Mouse (Mus musculus) cerebellum, adult 2 months (tissue): ENCODE measurements around the gene Eogt. TPM values are rescaled to one million over a fixed set of nuclear protein-coding genes. Genes with fewer than 3 reads are reported as not detected.

ENCODE experiments used
- DNase-seq, 2 experiments: peaks; one replicate each; pipeline ENCODE4 v3.0.0; 2021
- H3K27ac ChIP-seq: fragments of 200-500 bp; 2 replicates; pipeline ENCODE4 v1.5.1; 2012; ENCODE audit warnings: low read length, control low read depth, inconsistent platforms; ENCODE audit not compliant: insufficient read depth
- H3K27me3 ChIP-seq: fragments of 200-500 bp; 2 replicates; pipeline ENCODE4 v1.6.1; 2012; ENCODE audit warnings: inconsistent platforms, mild to moderate bottlenecking, low read length, moderate library complexity; ENCODE audit not compliant: control insufficient read depth, insufficient read depth
- H3K4me1 ChIP-seq: fragments of 200-500 bp; 2 replicates; pipeline ENCODE4 v1.6.1; 2011; ENCODE audit warnings: low read length; ENCODE audit not compliant: control insufficient read depth, insufficient read depth
- H3K4me3 ChIP-seq: fragments of 200-500 bp; replicated peaks from 2 replicates; pipeline ENCODE3; 2011; ENCODE audit warnings: mild to moderate bottlenecking, low read depth, low read length, control low read depth; ENCODE audit not compliant: insufficient read depth
- CTCF ChIP-seq: fragments of 200-500 bp; IDR thresholded peaks from 2 replicates; pipeline ENCODE4 v1.5.1; 2011; ENCODE audit warnings: low read depth, mild to moderate bottlenecking, control low read depth, low read length, moderate library complexity, borderline replicate concordance; ENCODE audit not compliant: insufficient read depth
- POLR2A ChIP-seq: fragments of 200-500 bp; IDR thresholded peaks from 2 replicates; pipeline ENCODE4 v1.6.1; 2011; ENCODE audit warnings: low read length, control low read depth, borderline replicate concordance; ENCODE audit not compliant: insufficient read depth
- WGBS: fragments of 180-500 bp; shearing (Covaris S2); methylation state at CpG from one replicate; pipeline ENCODE4 v1.1.7; 2018; 5-methylcytosine and 5-hydroxymethylcytosine counted together
- polyA plus RNA-seq: library from polyadenylated mRNA; depleted of rRNA; stranded (reverse); fragments of >200 nt; gene quantifications from 2 replicates; pipeline ENCODE4 v1.2.3, GENCODE M21; 2012

The Eogt gene
- polyA plus RNA-seq, 1 experiment: 21.8 TPM

GRCm38 (mm10) chr6:97120922-97121321, 28.1 kb downstream of the Eogt start:
- Histone ChIP-seq H3K4me1 (no peaks in the 10 kb centered on the region), H3K27me3 (no peaks in the 10 kb centered on the region), H3K4me3 (no peak overlapping the region), H3K27ac (no peak overlapping the region)
- no peak for TF ChIP-seq POLR2A
- no peak for TF ChIP-seq CTCF
- 60% methylated on average over 4 of the region's 4 CpGs for WGBS
- DNase-seq: no peak

- Histone ChIP-seq H3K27me3 (no peaks in the 10 kb centered on the region), H3K27ac (no peak overlapping the region), H3K4me3 (no peak overlapping the region), H3K4me1 (no peaks in the 10 kb centered on the region)
- TF ChIP-seq POLR2A: no peak
- TF ChIP-seq CTCF: no peak
- WGBS: 92% methylated on average over 3 of the region's 3 CpGs
- DNase-seq: no peak
Observed at GRCm38 (mm10) chr6:97118327-97118726, 30.7 kb downstream of the Eogt start.

GRCm38 (mm10) chr6:97116896-97117295, 32.1 kb downstream of the Eogt start:
- H3K27me3 ChIP-seq: no peaks in the 10 kb centered on the region
- H3K4me3 ChIP-seq: no peak overlapping the region
- TF ChIP-seq CTCF (no peak), POLR2A (no peak)
- WGBS: 75% methylated on average over 5 of the region's 5 CpGs
- H3K4me1 ChIP-seq: no peaks in the 10 kb centered on the region
- DNase-seq: no peak
- no peak overlapping the region for H3K27ac ChIP-seq

- DNase-seq: no peak
- 57% methylated on average over 3 of the region's 3 CpGs for WGBS
- Histone ChIP-seq H3K27ac (no peak overlapping the region), H3K4me1 (no peaks in the 10 kb centered on the region), H3K27me3 (no peaks in the 10 kb centered on the region), H3K4me3 (no peak overlapping the region)
- TF ChIP-seq POLR2A: no peak
- no peak for TF ChIP-seq CTCF
Observed at GRCm38 (mm10) chr6:97114821-97115220, 34.2 kb downstream of the Eogt start.

DNA sequence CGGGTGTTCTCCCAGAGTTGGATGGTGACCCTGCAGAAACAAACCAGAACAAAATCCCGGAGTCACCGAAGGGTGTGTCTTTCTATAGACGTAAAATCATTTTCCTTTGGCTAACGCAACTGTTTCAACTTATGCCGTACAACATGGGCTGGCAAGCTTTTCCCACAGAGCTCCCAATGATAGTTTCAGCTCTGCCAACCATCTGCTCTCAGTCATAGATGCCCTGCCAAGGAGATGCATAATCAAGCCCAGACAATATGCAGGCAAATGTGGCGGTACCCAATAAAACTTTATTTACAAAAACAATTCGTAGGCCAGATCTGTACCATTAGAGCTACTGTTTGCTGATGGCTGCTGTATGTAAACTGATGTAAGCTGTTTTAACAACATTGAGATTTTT, 36.8 kb downstream of the Eogt start:
- H3K4me1 ChIP-seq: no peaks in the 10 kb centered on the region
- no peaks in the 10 kb centered on the region for H3K27me3 ChIP-seq
- no peak overlapping the region for H3K27ac ChIP-seq
- TF ChIP-seq POLR2A (no peak), CTCF (no peak)
- 24% methylated on average over 8 of the region's 8 CpGs for WGBS
- no peak for DNase-seq
- H3K4me3 ChIP-seq: no peak overlapping the region

DNA sequence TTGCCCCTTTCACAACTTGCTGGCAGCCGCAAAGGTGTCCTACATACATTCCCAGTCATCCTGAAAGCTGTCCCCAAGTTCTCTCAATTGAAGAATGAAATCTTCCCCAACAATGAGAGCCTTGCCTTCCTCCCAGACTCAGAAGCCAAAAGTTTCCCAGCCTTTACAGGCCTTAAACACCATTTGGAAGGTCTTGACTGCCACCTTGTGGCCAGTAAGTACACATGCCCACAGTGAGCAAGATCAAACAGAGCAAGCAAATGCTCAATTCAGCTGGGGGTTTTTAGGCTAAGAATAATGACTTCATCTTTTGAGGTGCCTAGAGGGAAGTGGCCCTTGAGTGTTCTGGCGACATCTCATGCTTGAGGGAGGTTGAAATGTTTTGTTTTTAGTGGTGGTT, 42.2 kb downstream of the Eogt start:
- peak in 1 of 2 experiments; percentile 24 for DNase-seq
- Histone ChIP-seq H3K4me3 (no peak overlapping the region), H3K4me1 (no peaks in the 10 kb centered on the region), H3K27me3 (no peaks in the 10 kb centered on the region; the same call in 1 of the 2 replicates), H3K27ac (no peak overlapping the region)
- TF ChIP-seq POLR2A (no peak), CTCF (peak; percentile 67)
- 19% methylated on average over 2 of the region's 2 CpGs for WGBS

DNA sequence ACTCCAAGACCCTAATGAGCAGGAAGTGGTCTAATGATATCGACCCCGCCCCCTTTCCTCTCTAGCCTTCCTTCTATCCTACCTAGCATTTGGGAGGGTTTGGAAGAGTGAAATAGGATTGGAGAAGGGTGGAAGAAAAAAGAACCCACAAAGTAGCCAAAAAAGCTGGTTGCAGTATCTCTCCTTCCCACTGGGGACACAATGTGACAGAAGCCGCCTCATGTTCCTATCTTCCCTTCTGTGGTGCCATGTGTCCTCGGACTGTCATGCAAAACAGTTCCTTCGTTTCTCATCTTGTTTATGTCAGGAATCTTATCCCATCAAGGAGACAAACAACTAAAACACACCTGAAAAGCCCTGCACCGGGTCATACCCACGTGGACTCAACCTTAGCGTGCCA, 42.9 kb downstream of the Eogt start:
- no peak for DNase-seq
- TF ChIP-seq CTCF: no peak
- no peak for TF ChIP-seq POLR2A
- no peaks in the 10 kb centered on the region for H3K4me1 ChIP-seq
- 84% methylated on average over 8 of the region's 8 CpGs for WGBS
- H3K27ac ChIP-seq: no peak overlapping the region
- no peaks in the 10 kb centered on the region; the same call in 1 of the 2 replicates for H3K27me3 ChIP-seq
- no peak overlapping the region for H3K4me3 ChIP-seq

DNA sequence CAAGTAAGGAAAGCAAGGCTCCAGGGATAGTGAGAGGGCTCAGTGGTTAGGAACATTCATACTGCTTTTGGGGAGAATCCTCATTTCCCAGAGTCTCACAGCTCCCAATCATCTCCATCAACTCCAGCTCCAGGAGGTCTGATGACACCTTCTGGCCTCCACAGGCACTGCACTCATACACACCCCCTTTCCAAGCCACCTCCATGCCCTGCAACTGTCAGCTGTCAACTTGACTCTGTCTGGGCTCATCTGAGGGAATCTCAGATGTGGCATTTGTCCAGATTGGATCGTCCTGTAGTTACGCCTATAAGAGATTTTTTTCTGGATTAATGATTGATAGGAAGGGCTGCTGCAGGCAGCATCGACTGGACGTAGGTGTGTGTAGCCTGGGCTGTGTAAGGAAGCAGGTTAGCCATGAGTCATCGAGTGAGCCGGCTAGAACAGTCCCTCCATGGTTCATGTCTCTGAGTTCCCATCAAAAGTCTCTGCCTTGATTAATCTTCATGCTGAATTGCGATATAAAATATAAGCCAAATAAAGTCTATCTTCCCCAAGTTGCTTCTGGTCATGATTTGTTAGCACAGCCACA, 44.6 kb downstream of the Eogt start:
- Histone ChIP-seq H3K27me3 (no peaks in the 10 kb centered on the region; the same call in 1 of the 2 replicates), H3K4me1 (no peaks in the 10 kb centered on the region), H3K27ac (no peak overlapping the region), H3K4me3 (no peak overlapping the region)
- 74% methylated on average over 7 of the region's 7 CpGs for WGBS
- TF ChIP-seq CTCF: peak; percentile 26; the same call in 1 of the 2 replicates
- no peak for TF ChIP-seq POLR2A
- DNase-seq: no peak
